Mouse (Mus musculus) liver, adult (tissue): ENCODE results near the gene Fscn2.

Experiments used
- GATA4 ChIP-seq: IDR thresholded peaks from 2 replicates; pipeline ENCODE4 v1.6.1; 2014; ENCODE audit warnings: mild to moderate bottlenecking, low read length; ENCODE audit not compliant: insufficient replicate concordance

Fscn2 gene

DNA sequence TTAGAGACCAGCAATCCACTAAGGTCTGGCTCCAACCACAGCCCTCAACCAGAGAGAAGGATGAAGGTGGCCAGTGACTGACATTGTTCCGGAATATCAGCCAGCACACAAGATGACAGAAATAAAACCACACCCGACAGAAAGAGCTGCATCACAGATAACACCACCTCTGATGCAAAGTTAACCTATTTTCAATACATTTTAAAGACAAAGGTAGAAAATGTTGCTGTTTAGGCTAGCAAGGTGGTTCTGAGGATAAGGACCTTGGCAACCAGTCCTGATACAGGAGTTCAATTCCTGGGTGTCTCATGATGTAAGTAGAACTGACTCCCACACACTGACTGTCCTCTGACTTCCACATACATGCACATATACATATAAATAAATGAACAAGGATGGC, 38.0 kb downstream of the Fscn2 start:
- TF ChIP-seq GATA4, result no peak

DNA sequence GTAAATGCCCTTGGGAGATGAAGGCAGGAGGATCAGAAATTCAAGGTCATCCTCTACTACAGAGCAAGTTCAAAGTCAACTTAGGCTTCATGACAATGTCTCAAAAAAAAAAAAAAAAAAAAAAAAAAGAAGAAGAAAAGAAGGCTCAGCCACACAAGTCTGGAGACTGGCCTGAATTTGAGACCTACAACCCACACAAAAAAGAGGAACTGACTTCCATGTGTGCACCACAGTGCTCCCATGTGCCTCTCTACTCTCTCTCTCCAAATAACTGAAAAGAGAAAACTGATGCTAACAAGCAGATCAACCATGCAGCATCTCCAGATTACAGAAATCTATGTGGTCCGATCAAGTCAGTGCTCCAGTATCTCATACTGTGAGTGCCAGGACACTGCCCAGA, 43.5 kb downstream of the Fscn2 start:
- no peak for TF ChIP-seq GATA4

DNA sequence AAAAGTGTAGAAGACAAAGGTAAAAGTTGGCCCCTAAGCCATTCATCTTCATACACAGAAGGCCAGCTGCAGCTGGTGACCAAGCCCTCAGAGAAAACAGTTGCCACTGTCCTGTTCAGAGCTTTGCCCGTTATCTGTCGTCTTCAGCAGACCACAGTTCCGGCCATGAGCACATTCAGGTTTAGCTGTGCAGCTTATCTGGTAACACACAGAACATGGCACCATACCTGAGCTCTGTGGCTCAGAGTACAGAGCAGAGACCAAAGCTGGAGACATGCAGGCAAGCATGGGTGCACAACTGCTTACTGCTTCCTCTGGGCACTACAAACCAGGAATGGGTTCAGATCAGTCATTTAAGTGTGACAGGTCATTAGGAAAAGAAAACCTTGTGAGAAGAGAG, 44.5 kb downstream of the Fscn2 start:
- no peak for TF ChIP-seq GATA4

GRCm38 (mm10) chr11:120406445-120406844, 45.1 kb downstream of the Fscn2 start:
- no peak for TF ChIP-seq GATA4
